Mouse (Mus musculus): ENCODE results near the gene Atp6v1f.

DNA sequence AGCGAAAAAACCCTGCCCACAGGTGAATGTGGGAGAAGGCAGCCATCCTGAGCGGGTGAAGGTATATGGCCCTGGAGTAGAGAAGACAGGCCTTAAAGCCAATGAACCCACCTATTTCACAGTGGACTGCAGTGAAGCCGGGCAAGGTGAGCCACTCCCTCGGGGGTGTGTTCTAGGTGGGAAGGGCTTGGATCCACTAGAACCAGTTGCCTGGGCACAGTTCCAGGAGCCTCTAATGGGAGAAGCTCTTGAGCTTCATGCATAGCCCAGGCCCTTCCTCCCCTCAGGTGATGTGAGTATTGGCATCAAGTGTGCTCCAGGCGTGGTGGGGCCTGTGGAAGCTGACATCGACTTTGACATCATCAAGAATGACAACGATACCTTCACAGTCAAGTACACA, 22.2 kb upstream of the Atp6v1f start:
- TF ChIP-seq CTCF (IDR thresholded peaks at IDR 0.05; ENCODE audit: insufficient read depth, low read depth, low read length) (no peak), POLR2A (IDR thresholded peaks at IDR 0.05; ENCODE audit: insufficient read depth, low read depth, low read length) (no peak)

Measured in olfactory bulb, adult 2 months (tissue).